Mouse (Mus musculus) embryo, embryonic 11 days (tissue): ENCODE measurements around the gene Pla2g2c.

Experiments used
- DNase-seq: peaks from one replicate; pipeline ENCODE4 v3.0.0-alpha.2; 2015

Gene Pla2g2c

DNA sequence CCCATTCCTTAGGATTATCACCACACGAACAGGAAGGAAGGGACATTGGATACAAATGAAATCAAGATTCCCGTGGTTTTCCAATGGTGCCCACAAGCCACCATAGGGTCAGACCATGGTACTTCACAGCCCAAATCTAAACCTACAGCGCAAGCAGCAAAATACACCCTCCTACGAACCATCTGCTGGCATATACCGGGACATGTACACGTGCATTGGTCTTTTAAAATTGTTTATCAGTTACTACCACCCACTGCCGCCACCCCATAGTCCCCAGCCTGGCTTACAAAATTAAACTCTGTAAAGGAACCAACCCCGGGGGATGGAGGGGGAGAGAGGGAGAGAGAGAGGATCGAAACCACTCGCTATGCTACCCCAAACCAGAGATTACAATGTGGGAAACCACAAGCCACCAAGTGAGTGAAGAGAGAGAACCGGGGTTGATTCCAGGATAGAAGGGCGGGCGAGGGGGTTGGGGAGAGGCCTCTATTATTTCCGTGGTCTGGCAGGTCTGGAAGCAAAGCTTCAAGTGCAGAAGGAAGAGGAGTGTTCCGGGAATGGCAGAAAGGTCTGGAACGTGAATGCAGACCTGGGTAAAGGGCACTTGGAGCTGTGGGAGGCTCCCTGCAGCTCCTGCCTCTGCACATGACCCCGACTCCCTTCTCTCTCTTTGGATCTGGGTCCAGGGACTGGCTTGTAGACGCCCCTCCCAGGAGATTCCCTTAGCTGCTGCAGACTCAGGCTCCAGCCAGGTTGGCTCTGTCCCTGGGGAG, at the start of gene Pla2g2c:
Pla2g2c (plus strand) TSS at position 439 of the 773 bp plus-strand sequence.
- no peak for DNase-seq

DNA sequence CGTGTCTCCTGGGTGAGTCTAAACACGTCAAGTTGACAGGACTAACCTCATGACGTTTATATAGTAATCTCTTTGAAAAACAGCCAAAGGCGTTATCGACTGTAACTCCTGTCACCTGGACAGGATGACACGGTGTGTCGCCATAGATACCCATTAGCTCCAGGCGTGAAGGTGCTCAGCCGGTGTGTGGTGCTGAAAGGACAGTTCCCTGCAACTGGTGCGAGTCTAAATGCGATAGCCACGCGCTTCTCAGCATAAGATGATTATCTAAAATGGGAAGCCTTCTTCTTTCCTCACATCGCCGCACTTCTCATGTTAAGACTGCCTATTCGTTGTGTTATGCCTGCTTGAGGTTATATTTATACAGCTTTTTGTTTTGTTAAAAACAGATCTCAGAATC, 48.1 kb upstream of the Pla2g2c start:
- DNase-seq, result peak; percentile 78

DNA sequence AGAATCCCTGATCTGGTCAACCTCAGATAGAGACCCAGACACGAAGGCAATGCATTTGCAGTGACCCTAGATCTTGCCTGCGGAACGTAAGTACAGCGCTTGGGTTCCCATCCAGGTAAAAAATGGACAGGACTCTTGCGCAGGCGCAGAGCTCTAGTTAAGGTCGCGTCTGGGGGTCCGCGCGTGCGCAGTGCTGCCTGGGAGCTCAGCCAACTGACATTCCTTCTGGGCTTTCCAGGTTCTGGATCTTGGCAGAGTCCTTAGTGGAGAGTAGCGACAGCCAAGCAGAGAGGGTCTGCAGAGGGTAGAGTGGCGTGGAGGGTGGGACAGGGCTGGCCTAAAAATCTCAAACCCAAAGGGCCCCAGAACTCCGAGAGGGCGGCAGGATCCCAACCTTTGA, 47.0 kb upstream of the Pla2g2c start:
- DNase-seq, result peak; percentile 73

DNA sequence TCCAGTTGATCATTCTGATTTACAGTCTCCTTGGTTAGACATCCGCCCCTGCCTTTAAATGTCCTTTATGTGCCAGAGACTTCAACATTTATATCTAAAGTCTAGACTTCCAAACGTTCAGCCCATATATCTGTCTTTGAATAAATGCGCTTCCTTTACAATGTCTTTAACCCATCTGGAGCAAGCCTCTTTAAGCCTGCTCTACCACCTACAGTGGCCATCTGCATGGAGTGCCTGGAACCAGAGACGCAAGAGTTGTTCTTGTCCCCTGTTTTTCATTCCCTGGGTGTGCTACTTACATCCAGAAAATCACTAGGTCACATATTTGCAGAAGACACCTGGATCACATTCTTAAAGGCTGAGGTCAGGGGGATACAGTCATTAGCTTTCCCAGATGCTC, 44.5 kb upstream of the Pla2g2c start:
- DNase-seq, result no peak

DNA sequence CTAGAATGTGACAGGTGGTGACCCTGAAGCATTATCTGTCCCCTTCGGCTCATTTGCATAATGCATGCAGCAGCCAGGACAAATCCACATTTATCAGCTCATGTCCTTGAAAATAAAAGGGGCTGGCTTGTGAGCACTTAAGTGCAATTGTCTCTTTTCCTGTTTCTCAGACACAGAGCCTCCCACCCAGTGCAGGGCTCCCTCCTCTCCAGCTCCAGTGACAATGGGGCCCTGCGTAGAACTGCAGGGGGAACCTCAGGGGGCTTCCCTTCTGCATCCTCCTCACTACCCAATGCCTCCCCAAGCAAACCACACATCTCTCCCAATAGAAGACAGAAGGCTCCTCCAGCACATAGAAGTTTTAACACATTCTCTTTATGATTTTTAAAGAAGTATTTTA, 41.8 kb upstream of the Pla2g2c start:
- DNase-seq, result no peak

DNA sequence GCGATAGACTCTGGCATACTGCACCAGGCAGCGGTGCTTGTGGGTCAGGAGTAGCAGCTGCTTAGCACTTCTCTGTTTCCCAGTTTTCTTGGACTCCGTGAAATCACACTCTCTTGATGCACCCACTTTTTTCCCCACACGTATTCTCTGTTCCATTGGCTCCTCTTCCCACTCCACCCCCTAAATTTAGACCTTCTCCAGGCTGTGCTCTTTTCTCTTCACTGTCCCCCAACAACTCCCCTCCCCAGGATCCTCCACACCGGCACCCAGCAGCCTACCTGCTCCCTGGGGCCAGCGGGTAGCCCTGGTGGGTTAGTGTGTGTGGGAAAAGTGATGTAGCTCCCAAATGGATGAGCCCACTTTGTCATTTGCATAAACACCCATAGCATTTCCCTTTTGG, 38.8 kb upstream of the Pla2g2c start:
- no peak for DNase-seq

DNA sequence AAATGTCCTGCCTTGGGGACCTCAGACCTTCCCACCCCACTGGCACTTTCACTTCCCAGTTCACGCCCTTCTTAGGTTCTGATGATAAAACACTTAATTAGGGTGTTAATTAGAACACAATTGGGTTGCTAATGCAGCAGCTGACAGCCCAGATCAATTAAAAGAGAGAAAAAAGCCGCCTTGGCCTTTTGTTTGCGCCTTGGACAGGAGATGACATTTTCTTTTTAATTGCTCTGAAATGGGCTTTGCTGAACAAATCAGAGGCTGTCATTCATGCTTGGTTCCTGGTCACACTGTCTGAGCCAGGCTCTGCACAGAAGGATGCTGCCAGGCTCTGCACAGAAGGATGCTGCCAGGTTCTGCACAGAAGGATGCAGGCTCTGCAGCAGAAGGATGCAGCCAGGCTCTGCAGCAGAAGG, 35.5 kb upstream of the Pla2g2c start:
- DNase-seq, result no peak

DNA sequence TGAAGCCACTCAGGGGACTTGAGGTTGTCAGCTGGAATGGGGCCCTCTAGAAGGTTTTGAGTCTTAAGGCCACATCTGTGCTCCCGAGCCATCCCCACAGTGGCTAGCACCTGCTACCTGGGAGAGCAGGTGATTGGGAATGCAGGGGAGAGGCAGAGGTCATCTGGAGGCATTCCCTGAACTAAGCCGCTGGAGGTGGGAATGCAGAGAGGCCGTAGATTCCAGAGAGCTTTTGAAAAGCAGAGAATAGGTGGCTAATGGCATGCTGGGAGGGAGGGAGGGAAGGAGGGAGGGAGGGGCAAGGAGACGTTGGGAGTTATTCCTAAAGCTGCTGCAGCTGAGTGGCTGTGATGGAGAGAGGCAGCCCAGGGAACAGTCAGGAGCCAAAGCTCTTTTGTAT, 34.0 kb upstream of the Pla2g2c start:
- no peak for DNase-seq

DNA sequence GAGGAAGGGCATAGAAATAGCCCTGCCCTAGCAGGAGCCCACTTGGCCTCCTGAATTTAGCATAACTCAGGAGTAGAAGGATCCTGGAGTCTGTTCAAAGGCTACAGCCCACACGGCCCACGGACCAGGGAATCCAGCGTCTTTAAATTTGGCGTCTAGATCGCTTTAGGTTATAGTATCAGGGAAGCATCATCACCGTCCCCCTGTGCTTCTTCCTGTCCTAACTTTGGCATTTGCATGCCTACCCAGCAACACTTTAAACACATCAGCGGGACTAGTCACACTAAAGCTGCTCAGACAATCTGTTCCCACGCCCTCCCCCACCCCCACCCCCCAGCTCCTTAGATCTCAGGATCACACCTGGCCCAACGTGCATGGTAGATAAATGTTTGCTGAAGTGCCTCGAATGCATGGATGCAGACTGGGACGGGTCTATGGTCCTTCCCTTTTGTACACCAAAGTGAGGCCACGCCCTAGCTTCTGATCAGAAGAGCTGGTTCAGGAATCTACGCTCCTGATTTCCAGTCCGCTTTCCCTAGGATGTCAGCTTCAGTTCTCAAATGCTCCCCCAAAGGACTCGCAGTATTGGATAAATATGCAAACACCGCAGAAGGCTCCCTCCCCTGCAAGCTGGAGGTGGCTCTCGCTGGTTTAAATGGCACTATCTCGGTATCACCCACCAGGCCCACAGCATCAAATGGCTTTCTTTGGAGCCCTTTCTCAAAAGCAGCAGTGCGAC, 33.0 kb upstream of the Pla2g2c start:
- DNase-seq, result no peak

DNA sequence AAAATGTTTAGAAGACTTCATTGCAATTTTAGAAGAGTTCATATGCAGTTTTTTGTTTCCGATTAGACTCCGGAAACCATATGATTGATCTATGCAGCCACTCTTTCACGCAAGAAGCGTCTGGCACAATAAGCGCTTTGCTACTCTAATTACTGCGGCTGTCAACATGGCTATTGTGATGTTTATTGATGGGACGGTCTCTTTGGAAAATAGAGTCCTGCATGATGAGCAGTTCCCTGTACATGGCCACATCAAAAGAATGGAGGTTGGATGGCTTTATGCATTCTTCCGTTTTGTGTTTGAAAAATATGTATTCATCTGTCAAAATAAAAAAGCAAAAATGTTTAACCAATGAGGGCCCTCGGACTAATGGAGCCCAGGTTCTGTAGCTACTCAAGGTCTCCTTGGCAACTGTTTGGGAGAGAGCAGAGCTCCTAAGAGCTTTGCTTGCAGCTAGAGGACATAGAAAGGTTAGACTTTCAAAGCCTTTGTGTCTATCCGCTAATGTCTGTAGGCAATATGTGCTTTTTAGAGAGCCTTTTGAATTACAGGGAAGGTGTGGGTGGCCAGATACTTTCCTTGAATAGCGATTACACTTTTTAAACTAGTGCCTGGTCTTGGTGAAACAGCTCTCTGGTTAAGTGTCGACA, 31.4 kb upstream of the Pla2g2c start:
- DNase-seq, result peak; percentile 49

DNA sequence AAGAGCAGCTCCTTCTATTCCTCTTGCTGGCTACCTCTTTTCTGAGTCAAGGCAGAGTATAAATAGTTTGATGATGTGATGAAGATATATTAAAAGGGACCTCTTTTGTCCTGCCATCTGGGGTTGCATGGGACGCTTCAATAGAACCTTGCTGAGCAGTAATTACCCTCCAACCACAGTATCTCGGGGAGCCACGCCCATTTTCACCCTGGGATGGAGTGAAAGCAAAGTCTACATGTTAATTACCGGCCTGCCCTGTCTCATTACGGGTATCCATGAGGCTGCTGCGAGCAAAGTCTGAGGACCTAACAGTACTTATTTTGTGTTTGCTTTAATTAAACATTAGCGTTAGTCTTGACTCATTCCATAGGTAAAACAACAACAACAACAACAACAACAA, 27.9 kb upstream of the Pla2g2c start:
- peak; percentile 44 for DNase-seq

DNA sequence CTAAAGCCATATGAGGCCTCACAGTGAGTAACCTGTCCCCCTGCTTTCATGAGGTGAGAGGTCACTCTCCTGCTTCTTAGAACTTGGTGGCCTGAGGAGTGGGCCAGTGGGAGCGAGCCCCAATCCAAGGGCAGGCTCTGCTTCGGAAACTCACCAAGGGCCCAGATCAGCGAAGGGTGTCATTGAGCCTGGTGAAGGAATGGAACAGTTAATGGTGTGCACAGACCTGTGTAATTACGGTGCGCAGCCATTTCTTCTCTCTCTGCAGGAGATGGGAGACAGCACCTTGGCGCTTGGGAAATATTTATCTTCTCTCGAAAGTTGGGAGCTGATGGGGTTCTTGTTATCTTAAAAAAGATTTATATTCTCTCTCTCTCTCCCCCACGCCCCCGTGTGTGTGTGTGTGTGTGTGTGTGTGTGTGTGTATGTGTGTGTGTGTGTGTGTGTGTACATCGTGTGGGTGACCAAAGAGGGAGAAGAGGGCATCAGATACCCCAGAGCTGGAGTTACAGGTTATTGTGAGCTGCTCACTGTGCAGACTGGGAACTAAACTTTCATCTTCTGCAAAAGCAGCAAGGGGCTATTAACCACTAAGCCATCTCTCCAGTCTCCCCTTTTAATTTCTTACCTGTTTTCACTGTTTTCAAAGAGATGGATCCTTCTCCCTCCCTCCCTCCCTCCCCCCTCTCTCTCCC, 27.3 kb upstream of the Pla2g2c start:
- DNase-seq, result no peak

DNA sequence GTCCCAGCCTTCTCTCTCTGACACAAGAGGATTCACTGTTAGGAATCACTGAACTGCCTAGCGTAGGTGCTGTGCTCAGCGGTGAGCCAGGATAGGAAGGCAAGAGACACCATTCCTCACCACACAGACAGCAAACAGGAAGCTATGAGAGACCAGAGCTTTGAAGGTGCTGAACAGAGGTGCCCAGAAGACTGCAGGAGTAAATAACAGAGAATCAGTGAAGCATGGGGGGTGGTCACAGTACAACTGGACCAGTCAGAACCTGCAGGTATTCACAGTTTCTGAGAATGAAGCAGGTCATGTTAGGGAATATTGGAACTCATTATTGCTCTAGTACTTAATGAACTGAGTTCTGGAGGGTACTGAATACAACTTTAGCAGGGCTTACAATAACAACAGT, 26.3 kb upstream of the Pla2g2c start:
- DNase-seq, result no peak

DNA sequence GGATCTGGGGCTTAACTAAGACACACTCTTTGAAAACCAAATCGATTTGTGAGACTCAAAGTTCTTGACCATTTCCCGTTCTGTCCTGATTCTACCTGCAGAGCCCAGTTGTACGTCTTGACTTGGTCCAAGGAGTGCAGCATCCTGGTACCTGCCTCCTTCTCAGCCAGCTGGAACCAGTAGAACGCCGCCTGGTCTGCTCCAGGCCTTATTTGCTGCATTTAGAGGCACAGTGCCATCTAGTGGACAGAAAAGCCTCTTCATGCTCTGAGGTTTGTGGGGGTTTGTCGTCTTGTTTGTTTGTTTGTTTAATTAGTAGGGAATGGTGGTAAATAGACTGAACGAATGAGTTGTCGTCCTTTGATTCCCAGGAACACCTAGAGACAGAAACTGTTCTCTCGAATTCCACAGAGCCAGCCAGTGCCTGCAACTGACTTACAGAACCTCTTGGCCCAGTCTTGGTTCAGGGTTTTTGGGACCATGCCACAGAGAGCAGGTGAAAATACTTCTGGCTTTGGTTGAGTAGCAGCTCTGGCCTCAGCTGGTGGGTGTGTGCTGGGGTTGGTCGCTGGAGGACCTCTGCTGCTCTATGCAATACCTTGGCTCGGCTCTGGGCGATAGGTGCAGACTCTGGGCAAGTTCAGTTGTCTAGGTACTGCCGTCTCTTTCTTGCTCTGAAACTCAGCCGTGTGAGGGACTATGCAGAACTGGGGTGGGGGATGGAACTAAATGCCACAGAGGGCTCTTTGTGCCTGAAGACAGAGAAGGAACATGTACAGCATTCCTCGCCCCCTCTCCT, 24.2 kb upstream of the Pla2g2c start:
- peak; percentile 84 for DNase-seq

DNA sequence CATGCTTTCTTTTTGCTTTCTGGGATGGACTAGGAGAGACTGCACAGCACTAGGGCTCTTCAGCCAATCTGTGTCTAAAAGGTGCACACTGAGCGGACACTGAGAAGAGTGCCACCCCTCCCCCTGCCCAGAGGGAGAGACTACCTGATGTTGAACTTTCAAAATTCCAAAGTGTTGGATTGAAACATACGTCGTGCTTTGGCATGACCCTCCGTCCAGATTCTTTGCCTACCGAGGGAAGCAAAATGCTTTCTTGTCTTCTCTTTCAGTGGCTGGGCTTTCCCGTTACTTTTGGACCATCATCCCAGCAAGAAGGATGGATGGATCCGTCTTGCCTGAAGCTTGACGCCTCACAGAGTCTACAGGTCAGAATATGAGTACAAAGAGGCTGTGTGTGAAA, 23.5 kb upstream of the Pla2g2c start:
- DNase-seq, result no peak

DNA sequence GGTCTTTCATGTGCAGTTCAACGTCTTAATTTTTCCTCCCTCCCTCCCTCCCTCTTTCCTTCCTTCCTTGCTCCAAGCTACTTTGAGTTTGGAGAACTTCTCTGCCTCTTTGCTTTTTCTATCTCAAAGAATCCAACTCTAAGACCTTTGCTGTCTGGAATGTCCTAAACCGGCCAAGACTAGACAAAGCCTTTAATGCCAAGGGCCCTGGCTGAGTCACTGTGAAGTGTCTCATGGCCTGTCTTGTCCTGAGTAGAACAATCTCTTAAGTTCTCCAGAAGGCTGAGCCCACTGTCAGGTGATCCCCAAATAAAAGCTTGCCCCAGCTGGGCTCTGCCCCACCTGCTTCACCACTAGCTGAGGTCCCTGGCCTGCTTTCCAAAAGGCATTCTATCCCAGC, 22.6 kb upstream of the Pla2g2c start:
- no peak for DNase-seq

DNA sequence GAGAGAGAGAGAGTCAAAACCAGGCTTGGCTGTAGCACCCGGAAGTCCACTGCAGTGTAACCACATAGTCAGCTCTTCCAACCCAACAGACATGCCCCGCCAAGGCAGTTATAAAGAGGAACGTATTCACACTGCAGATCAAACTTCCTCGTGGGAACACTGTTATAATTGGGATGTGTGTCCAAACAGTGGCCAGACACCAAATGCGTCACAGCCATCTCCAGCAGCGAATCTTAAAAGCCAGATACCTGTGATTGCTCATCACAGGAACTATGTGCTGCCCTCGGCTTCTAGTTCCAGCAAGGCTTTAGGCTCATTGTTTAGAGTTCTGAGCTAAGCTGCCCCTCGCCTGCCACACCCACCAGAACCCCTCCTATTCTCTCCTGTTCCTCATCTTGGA, 22.1 kb upstream of the Pla2g2c start:
- no peak for DNase-seq

DNA sequence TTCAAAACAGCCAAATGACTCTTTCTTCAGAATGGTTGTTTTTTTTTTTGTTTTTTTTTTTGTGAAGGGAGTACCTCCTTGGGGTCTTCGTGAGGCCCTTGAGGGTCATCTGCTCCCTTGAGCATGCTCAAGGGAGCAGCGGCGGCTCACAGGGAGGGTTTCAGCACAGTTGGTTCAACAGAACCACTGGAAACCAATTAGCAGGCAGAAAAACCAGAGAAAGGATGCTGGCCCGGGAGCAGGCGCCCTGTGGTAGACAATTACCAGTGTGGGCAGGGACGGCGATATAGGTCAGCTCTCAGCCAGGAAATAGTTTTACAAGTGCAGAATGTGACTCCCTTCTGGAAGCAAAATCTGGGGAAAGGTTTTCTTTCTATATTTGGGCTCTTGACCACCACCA, 21.0 kb upstream of the Pla2g2c start:
- no peak for DNase-seq

DNA sequence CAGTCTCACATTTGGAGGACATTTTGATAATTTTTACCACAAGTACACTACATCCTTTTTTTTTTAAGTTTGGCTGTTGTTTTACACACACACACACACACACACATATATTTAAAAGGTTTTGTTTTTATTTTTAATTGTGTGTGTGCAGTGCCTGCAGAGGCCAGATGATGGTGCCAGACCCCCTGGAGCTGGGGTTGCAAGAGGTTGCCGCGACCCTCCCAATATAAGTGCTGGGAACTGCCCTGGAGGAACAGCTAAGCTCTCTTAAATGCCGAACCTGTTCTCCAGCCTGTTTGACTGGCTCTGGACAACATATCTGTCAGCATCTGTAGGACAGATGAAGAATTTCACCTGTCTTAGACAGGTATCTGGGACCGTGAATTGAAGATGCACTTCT, 20.4 kb upstream of the Pla2g2c start:
- no peak for DNase-seq

DNA sequence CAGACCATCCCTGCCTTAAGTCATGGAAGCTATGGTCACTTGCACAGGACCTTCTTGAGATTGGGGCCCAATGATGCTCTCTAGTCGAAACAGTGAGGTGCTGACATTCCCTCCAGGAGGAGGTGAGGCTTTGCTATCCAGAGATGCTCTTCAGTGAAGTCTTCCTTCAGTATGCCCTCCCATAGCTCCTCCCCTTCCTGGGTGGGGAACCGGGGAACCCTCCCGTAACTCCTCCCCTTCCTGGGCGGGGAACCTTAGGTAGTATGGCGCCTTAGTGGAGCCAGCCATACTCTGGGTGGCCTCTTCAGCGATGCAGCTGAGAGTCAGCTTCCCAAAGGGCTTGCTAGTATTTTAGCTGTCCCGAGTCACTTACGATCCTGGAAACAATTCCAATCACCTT, 18.0 kb upstream of the Pla2g2c start:
- no peak for DNase-seq

DNA sequence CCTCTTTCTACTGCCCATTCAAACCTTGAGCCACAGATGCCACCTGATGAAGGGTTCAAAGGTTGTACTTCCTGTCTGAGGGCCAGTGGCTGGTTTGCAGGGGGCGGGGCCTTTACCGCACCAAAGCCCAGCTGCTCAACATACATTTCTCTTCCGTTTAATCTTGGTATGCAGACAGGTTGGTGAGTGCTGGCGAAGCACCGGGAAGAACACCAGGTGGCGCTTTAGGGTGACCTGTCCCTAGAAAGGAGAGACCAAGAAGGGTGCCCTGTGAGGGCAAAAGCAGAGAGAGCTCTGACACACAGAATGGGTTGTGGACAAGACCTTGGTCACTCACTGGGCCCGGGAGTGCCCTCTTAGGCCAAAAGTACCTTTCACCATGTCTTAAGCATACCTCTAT, 16.0 kb upstream of the Pla2g2c start:
- peak; percentile 71 for DNase-seq

DNA sequence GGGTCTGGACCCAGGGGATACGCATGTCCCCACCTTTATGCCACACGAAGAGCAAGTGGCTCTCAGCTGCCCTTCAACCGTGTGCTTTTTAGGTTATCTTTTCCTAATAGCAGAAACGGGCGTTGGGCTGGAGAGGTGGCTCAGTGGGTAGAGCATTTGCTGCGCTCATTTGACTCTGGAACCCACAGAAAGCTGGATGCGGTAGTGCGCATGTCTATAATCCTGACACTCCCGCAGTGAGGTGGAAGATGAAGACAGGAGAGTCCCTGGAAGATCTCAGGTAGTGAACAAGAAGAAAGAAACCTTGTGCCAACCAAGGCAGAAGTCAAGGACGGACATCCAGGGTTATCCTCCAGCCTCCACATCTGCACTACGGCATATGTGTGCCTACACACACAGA, 15.3 kb upstream of the Pla2g2c start:
- DNase-seq, result no peak

DNA sequence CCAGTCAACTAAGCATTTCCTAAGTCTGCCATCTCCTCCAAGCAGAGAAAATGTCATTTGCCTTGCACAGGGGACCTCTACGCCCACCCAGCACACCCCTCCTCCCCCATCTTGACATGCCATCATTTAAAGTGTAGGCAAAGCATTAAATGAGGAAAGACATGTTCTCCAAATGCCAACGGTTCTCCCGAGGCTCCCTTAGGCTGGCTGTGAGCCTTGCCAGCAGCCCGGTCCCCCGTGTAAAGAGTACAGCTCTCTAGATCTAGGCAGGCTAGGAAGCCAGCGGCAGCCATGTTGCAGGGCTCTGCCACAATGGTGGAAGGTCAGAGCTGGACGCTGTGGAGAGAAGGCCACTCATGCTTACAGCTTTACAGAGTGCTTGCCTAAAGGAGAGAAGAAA, 14.6 kb upstream of the Pla2g2c start:
- DNase-seq, result no peak
